Mouse (Mus musculus): ENCODE measurements around the gene Nolc1.

The Nolc1 gene

DNA sequence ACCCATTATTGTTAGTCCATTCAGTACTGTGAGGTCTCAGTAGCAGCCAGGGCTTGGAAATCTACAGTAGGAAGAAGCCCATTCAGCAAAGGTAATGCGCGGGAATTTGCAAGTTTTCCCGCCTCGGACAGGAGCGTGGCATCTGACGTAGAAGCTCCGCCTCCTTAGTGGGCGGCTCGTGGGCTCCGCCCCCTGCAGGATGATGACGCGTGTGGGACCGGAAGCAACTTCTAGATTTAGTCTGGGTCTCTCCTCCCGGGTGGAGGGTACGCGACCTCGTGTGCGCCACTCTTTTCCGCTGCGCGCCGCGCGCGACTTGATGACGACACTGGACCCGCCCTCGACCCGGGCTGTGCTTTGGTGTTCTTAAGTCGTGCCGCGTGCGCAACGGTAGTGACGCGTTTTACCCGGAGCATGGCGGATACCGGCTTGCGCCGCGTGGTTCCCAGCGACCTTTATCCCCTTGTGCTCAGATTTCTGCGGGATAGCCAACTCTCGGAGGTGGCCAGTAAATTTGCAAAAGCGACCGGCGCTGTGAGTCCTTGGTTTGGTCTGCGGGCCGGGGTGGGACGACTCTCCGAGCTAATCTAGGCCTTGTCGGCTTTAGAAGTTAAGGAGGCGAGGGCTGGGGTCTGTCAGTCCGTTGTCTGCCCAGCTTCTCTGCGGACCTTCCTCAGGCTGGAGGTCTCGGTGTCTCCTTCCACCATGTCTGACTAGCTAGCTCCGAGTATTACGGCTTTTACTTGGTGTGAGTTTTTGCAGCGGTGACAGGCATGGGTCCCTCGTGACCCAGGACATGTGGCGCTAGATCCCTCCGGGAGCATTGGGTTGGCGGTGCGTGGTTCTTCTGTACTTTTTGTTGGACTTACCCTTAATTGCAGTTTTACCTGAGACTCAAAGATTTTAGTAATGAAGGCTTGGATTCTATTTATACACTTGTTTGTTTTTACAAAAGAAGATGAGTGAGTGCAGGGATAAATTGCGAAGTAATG lies at the start of gene Nolc1:
Gene Nolc1, plus strand, starts transcription at position 248 of the 992 bp plus-strand sequence.
- DNase-seq (ENCODE audit: low read depth, low spot score): peak; percentile 99

GRCm38 (mm10) chr19:46026567-46026966 lies 49.1 kb upstream of the Nolc1 start:
- DNase-seq (ENCODE audit: low read depth, low spot score): no peak

GRCm38 (mm10) chr19:46028747-46029320 lies 46.8 kb upstream of the Nolc1 start:
- no peak for DNase-seq (ENCODE audit: low read depth, low spot score)

DNA sequence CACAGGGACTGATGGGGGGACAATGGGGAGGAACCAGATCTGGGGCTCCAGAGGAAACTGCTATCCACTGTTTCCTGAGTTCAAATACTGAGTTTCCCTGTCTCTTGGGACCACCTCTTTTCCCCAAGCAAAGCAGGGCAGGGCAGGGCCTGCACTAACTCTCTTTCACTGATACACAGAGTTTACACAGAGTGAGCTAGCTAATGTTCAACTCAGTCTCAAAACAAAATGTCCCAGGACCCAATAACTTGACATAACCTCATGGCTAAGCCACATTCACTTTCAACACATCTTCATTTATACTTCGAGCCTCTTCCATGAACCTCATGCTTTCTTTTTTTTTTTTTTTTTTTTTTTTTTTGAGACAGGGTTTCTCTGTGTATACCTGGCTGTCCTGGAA lies 46.0 kb upstream of the Nolc1 start:
- no peak for DNase-seq (ENCODE audit: low read depth, low spot score)

- no peak for DNase-seq (ENCODE audit: low read depth, low spot score)
These were observed 45.3 kb upstream of the Nolc1 start for GRCm38 (mm10) chr19:46030196-46030983.

GRCm38 (mm10) chr19:46031689-46032432 lies 43.8 kb upstream of the Nolc1 start:
- no peak for DNase-seq (ENCODE audit: low read depth, low spot score)

DNA sequence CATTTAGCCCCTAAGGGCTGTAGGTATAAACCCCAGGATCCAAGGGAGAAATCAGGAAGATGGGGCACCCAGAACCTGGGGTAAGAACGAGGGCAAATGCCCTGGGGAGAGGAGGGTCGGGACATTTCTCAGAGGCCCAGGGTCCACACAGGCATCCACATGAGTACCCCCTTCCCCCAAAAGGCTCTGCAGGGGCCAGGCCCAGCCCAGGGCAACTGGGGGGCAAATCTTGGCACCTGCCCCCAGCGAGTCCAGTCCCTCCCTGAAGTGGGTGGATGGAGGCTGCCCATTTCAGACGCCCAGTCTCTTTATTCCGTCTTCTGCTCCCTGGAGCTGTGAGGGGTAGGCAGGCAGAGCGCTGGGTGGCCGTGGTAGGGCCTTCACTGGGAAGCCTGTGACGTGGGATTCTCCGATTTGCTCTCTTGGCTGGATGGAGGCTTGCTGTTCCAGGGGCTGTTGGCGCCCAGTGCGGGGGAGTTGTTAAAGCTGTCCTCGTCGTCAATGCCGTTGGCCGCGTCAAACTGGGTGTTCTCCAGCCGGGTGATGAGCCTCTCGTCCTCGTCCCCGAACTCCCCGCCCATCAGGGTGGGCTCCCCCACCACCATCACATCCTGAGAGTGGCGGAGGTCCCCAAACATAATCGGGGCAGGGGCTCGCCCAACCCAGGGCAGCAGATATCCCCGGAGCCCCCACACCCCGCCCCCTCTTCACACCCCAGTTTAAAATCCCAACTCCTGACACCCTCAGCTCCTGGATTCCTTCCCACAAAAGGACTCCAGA lies 42.7 kb upstream of the Nolc1 start:
- DNase-seq (ENCODE audit: low read depth, low spot score): no peak

DNA sequence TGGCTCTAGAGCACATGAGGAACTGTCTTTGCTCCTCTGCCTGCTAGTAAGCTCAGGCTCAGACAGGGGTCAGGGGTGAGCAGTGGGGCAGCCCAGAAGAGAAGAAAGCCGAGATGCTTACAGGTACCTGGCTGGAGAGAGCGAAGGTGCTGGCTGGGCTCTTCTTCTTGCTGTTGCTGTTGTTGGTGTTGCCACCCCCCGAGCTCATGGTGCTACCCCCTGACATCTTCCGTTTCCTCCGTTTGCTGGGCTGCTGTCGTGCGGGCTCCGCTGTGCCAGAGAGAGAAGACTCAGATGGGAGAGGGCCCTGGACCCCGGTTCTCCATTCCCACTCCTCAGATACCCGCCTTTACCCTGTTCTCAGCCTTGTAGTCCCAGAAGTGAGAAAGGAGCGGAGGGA lies 41.8 kb upstream of the Nolc1 start:
- DNase-seq (ENCODE audit: low read depth, low spot score): no peak

DNA sequence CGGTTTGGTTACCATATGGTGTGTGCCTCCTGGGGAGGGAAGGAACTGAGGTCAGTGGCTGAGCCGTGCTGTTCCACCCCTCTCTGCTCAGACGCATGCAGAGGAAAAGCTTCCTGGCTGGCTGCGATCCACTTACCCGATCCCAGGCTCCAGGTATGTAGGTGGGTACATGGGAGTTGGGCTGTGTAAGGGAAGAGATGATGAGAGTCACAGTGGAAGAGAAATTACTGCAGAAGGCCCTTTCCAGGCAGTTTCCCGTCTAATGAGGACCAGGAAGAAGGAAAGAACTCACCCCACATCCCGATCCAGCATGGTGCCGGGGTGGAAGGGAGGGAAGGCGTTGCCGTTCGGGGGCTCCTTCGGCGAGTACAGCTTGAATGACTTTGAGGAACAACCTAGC lies 39.7 kb upstream of the Nolc1 start:
- no peak for DNase-seq (ENCODE audit: low read depth, low spot score)

GRCm38 (mm10) chr19:46036477-46037242 lies 39.0 kb upstream of the Nolc1 start:
- no peak for DNase-seq (ENCODE audit: low read depth, low spot score)

GRCm38 (mm10) chr19:46037243-46037924 lies 38.3 kb upstream of the Nolc1 start:
- DNase-seq (ENCODE audit: low read depth, low spot score): no peak

- no peak for DNase-seq (ENCODE audit: low read depth, low spot score)
These were observed 37.5 kb upstream of the Nolc1 start for GRCm38 (mm10) chr19:46037925-46038850.

DNA sequence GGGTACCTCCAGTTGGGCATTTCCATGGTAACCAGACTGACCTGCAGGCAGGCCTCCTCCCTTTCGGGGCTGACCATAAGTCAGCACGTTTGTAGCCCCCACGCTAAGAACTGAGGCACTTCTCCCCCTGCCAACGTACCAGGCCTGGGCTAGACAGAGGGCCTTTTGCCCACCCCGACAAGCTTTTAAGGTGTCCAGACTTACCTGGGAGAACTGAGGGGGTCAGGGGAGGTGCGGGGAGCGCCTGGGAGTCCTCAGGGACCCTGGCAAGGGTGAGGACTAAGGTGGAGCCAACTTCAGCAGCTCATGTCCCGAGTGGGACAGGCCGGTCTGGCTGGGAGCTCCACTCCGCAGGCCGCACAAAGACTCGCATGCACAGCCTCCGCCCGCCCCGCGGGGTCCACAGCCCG lies 36.8 kb upstream of the Nolc1 start:
- no peak for DNase-seq (ENCODE audit: low read depth, low spot score)

GRCm38 (mm10) chr19:46039478-46039877 lies 36.2 kb upstream of the Nolc1 start:
- peak; percentile 89 for DNase-seq (ENCODE audit: low read depth, low spot score)

GRCm38 (mm10) chr19:46040149-46040902 lies 35.3 kb upstream of the Nolc1 start:
- no peak for DNase-seq (ENCODE audit: low read depth, low spot score)

DNA sequence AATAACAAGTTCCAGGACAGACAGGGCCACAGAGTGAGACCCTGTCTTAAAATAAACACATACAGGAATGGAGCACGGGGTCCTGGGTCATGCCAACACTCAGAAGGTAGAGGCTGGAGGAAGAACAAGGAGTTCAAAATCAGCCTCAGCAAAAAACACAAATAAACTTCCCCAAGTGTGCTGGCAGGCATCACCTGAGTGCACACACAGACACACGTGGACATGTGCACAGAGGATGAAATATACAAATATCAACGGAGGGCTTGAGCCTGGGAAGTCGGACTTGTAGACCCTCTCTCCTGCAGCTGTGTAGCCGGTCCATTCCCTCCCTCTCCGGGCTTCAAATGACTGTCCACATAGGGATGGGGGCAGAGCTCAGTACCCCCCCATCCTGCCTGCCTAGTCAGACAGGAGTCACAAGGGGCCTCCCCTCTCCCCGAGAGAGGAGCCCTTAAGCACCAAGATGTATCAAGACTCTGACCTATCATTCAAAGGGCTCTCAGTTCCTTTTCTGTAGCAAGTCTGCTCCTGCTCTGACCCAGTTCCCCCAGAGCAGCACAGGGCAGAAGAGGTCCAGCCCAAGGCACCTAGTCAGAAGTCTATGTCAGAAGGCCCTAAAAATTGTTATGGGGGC lies 34.2 kb upstream of the Nolc1 start:
- no peak for DNase-seq (ENCODE audit: low read depth, low spot score)

DNA sequence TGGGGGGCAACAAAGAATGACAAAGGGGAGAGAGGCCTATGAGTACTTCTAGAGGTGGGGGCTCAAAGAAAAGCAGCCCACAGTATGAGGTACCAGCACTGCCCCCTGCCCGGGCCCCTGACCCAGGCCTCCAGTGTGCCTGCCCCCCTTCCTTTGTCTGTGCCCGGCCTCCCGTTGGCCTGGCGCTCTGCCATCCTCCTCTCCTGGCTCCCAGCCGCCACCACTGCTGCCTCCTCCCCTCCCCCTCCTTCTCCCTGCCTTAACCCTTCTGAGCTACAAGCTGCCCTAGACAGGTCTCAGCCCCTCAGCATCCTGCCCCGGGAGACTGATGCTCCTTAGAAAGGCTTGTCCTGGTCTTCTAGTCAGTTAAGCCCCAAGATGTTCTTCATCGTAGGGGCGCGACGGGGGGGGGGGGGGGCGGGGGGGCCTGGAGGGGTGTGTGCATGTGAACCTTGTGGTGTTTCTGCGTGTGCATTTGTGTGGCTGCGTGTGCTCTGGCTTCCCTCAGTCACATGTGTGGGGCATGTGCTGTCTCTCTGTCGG lies 33.7 kb upstream of the Nolc1 start:
- peak; percentile 57 for DNase-seq (ENCODE audit: low read depth, low spot score)

Data from embryo, embryonic 11.5 days (tissue).